Mouse (Mus musculus) heart, embryonic 14.5 days (tissue): ENCODE data around the gene Nus1. TPM values are rescaled to one million over a fixed set of nuclear protein-coding genes. Genes with fewer than 3 reads are reported as not detected.

Experiments
- ATAC-seq: fragments of 200-750 bp; cut with Nextera tagmentation; 2 replicates; pipeline ENCODE4 v1.8.0; 2017; ENCODE audit warnings: low read depth, moderate TSS enrichment; ENCODE audit not compliant: insufficient number of reproducible peaks, insufficient read depth, low FRiP score
- H3K27ac ChIP-seq, 2 experiments: fragments of 200-500 bp in 1 of 2; fragments of 300-500 bp in 1 of 2; sonication (generic) in 1 of 2; replicated peaks in 1 of 2; 2 replicates each; pipeline ENCODE4 v1.5.1; 2012 to 2014; ENCODE audit warnings: low read depth in 2 of 2, low read length in 2 of 2, control low read depth in 1 of 2, mild to moderate bottlenecking in 1 of 2, mixed read lengths in 1 of 2; ENCODE audit not compliant: control insufficient read depth in 1 of 2, insufficient read depth in 1 of 2
- H3K27me3 ChIP-seq: fragments of 300-500 bp; sonication (generic); 2 replicates; pipeline ENCODE4 v1.6.1; 2014; ENCODE audit warnings: mild to moderate bottlenecking, low read length, control low read depth; ENCODE audit not compliant: control insufficient read depth, insufficient read depth
- H3K36me3 ChIP-seq: fragments of 300-500 bp; sonication (generic); 2 replicates; pipeline ENCODE4 v1.6.1; 2014; ENCODE audit warnings: mild to moderate bottlenecking, control low read depth, low read length, mixed read lengths; ENCODE audit not compliant: control insufficient read depth, insufficient read depth
- H3K4me1 ChIP-seq, 2 experiments: fragments of 200-500 bp in 1 of 2; fragments of 300-500 bp in 1 of 2; sonication (generic) in 1 of 2; 2 replicates each; pipeline ENCODE4 v1.6.1; 2012 to 2014; ENCODE audit warnings: low read length in 2 of 2, control low read depth in 1 of 2, mixed read lengths in 1 of 2; ENCODE audit not compliant: control insufficient read depth in 2 of 2, insufficient read depth in 2 of 2
- H3K4me2 ChIP-seq: fragments of 300-500 bp; sonication (generic); 2 replicates; pipeline ENCODE4 v1.6.1; 2014; ENCODE audit warnings: mild to moderate bottlenecking, low read length
- H3K4me3 ChIP-seq, 2 experiments: fragments of 200-500 bp in 1 of 2; fragments of 300-500 bp in 1 of 2; sonication (generic) in 1 of 2; 2 replicates each; pipeline ENCODE4 v1.5.1; 2012 to 2014; ENCODE audit warnings: low read length in 2 of 2, mild to moderate bottlenecking in 2 of 2, control low read depth in 1 of 2, low read depth in 1 of 2, moderate library complexity in 1 of 2; ENCODE audit not compliant: control insufficient read depth in 1 of 2, insufficient read depth in 1 of 2
- H3K9ac ChIP-seq: fragments of 300-500 bp; sonication (generic); 2 replicates; pipeline ENCODE4 v1.6.1; 2014; ENCODE audit warnings: mild to moderate bottlenecking, low read length
- H3K9me3 ChIP-seq: fragments of 300-500 bp; sonication (generic); 2 replicates; pipeline ENCODE4 v1.6.1; 2016; ENCODE audit warnings: low read length, control low read depth; ENCODE audit not compliant: control insufficient read depth
- WGBS: fragments of 180-500 bp; shearing (Covaris S2); extraction: QIAGEN DNeasy Blood & Tissue Kit; methylation state at CpG from one replicate; pipeline ENCODE4 v1.1.7; 2014; 5-methylcytosine and 5-hydroxymethylcytosine counted together
- polyA plus RNA-seq: library from polyadenylated mRNA; unstranded; fragments of >200 nt; fragmentation: Nextera tagmentation; extraction: Ambion mirVana; gene quantifications from 2 replicates; pipeline ENCODE4 v1.2.1, GENCODE M21; 2014

Nus1 gene
- polyA plus RNA-seq, 1 experiment from 2014 or later, result 10.1 TPM

DNA sequence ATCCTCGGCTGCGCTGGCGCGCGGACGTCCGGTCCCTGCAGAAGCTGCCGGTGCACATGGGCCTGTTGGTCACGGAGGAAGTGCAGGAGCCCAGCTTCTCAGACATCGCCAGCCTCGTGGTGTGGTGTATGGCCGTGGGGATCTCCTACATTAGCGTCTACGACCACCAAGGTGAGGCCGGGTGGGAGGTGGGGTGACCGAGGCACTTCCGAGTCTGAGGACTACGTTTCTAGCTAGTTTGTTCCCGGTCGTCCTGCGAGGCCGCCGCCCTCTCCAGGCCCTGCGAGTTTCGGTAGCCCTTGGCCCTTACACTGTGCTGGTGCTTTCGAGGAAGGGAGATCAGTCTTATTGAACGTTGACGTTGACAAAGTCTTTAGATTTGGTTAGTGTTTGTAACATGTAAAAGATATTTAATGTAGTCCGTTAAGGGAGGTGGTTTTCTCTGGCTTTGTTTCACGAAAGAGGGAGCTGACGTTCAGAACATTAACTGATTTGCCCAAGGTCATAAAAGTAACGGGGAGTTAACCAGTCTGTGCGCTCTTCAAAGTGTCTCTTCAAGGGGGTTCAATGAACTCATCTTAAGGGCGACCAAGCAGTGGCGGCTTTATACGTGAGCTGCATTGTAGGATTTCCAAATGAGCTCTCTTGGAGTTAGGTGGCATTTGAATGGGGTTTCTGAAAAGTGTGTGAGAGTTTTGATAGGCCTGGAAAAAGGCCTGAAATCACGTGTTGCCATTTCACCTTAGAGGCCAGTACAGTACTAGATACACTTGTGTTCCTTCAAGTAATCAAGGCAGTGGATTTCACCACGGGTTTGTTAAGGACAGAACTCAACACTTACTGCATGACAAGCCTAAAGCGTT, 882 bp downstream of the Nus1 start:
- Histone ChIP-seq H3K4me1 (peaks cover 0 to 35% of the 10 kb centered on the region in 2 experiments; a peak in 2 of 4 replicates), H3K27me3 (no peaks in the 10 kb centered on the region), H3K9me3 (no peaks in the 10 kb centered on the region), H3K27ac (peak overlapping the region; percentile 93 to 94), H3K4me3 (peak overlapping the region; percentile 73 to 99), H3K36me3 (peaks cover 3% of the 10 kb centered on the region; the same call in 1 of the 2 replicates), H3K4me2 (peak overlapping the region; percentile 73), H3K9ac (peak overlapping the region; percentile 97)
- ATAC-seq, result no peak; the same call in 1 of the 2 replicates
- under 1% methylated on average over 39 of the region's 39 CpGs for WGBS

DNA sequence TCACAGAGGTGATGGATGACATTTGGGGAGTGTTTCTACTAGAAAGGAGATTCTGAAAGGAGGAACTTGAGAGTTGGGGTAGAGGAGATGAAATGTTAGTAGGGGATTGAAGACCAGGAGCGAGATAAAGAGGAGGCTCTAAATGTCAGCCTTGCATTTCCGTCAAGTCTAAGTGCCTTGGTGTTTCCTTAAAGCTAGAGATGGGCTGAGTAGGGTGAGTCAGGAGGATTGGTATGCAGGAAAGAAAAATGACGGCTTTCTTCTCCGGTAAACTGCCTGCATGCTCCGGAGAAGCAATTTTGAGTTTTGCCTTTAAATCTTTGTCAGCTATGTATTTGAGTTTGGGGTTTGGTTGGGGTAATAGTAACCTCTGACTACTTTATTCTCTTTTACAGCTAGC, 1.6 kb downstream of the Nus1 start:
- Histone ChIP-seq H3K27ac (peak overlapping the region in 1 of 2 experiments; percentile 94; a peak in 3 of 4 replicates), H3K36me3 (peaks cover 3% of the 10 kb centered on the region; the same call in 1 of the 2 replicates), H3K9me3 (no peaks in the 10 kb centered on the region), H3K4me2 (peak overlapping the region; percentile 73), H3K9ac (peak overlapping the region; percentile 97), H3K4me1 (peaks cover 0 to 35% of the 10 kb centered on the region in 2 experiments; a peak in 2 of 4 replicates), H3K4me3 (peak overlapping the region; percentile 73 to 99; a peak in 3 of 4 replicates), H3K27me3 (no peaks in the 10 kb centered on the region)
- 24% methylated on average over 5 of the region's 5 CpGs for WGBS
- ATAC-seq, result no peak

DNA sequence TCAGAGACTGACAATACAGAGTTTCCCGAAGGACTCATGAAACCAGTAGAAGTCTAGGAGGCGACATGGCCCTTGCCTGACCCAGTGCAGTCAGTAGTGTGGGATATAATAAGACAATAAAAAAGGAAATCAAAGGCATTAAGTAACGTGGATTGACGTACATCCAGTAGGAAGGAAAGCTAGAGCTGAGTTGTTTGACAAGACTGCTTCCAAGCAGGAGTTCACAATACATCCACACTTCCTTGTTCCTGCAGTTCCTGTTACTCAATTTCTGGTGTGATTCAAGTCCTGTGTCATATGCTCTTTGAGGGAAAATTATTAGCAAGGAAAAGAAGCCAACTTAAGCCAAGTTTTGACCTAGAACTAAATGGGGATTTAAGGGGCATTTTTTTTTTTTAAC, 2.1 kb downstream of the Nus1 start:
- Histone ChIP-seq H3K9ac (peak overlapping the region; percentile 97), H3K36me3 (peaks cover 3% of the 10 kb centered on the region; the same call in 1 of the 2 replicates), H3K4me3 (peak overlapping the region in 1 of 2 experiments; percentile 99; a peak in 2 of 4 replicates), H3K4me2 (peak overlapping the region; percentile 73), H3K9me3 (no peaks in the 10 kb centered on the region), H3K27me3 (no peaks in the 10 kb centered on the region), H3K27ac (peak overlapping the region in 1 of 2 experiments; percentile 94; a peak in 1 of 4 replicates), H3K4me1 (peaks cover 0 to 35% of the 10 kb centered on the region in 2 experiments; a peak in 2 of 4 replicates)
- no peak for ATAC-seq
- 68% methylated on average over 4 of the region's 4 CpGs for WGBS

DNA sequence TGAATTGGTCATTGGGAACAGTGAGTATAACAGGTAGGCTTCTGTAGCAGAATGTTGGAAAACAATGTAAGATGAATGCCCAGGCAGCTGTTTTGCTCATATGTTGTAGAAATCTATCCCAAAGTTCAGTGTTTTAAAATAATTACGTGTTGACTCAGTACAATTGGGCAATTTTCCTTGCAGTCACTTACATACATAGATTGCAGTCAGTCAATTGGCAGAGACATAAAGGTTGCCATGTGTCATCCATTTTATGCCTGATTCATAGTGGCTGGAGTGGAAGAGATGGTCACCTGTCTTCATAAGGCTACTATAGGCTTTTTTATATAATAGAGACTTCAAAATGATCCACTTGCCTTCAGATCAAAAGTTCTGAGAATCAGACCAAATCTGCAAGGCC, 3.2 kb downstream of the Nus1 start:
- Histone ChIP-seq H3K9me3 (no peaks in the 10 kb centered on the region), H3K4me1 (peaks cover 0 to 39% of the 10 kb centered on the region in 2 experiments; a peak in 3 of 4 replicates), H3K36me3 (peaks cover 3% of the 10 kb centered on the region; the same call in 1 of the 2 replicates), H3K9ac (no peak overlapping the region), H3K27me3 (no peaks in the 10 kb centered on the region), H3K4me2 (no peak overlapping the region), H3K4me3 (no peak overlapping the region), H3K27ac (no peak overlapping the region)
- WGBS, result 91% methylated on average over 1 of the region's 1 CpGs
- no peak for ATAC-seq

DNA sequence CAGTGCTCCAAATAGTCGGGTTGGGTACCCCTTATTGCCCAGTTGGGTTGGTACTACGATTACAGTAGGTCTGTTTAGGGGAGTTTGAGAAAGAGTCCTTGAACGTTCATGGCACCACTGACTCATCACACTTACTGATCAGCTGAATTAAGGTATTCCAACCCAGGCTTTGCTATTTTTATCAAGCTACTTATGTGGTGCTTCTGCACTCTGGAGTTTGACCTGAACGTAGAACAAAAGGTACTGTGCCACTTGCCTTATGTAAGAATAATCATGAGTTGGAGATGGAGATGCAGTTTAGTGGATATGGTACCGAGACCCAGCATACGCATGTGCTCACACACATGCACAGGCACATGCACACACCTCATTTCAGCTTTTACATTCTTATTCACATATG, 4.4 kb downstream of the Nus1 start:
- no peak for ATAC-seq
- Histone ChIP-seq H3K27me3 (no peaks in the 10 kb centered on the region), H3K36me3 (peaks cover 3% of the 10 kb centered on the region; the same call in 1 of the 2 replicates), H3K9me3 (no peaks in the 10 kb centered on the region), H3K4me2 (no peak overlapping the region), H3K27ac (no peak overlapping the region), H3K4me1 (peaks cover 2 to 43% of the 10 kb centered on the region in 2 experiments; a peak in 3 of 4 replicates), H3K4me3 (no peak overlapping the region), H3K9ac (no peak overlapping the region)
- 67% methylated on average over 6 of the region's 6 CpGs for WGBS

DNA sequence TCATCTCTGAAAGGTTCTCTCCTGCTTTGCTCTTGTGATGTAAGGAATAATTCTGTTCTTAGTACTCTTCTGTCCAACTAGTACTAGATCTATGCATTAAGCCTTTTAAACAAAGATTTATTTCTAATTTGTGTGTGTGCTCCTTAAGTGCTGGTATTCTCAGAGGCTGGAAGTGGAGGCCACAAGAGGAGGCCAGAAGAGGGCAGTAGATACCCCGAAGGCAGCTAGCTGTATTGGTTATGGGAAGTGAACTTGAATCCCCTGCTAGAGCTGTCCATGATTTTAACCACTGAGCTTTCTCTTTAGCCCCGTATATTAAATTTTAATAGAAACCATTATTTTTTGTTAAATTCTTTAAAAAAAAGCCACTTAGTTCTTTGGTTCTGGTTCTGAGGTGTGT, 5.8 kb downstream of the Nus1 start:
- no peak for ATAC-seq
- Histone ChIP-seq H3K4me1 (peaks cover 2 to 42% of the 10 kb centered on the region in 2 experiments; a peak in 3 of 4 replicates), H3K27me3 (no peaks in the 10 kb centered on the region)

DNA sequence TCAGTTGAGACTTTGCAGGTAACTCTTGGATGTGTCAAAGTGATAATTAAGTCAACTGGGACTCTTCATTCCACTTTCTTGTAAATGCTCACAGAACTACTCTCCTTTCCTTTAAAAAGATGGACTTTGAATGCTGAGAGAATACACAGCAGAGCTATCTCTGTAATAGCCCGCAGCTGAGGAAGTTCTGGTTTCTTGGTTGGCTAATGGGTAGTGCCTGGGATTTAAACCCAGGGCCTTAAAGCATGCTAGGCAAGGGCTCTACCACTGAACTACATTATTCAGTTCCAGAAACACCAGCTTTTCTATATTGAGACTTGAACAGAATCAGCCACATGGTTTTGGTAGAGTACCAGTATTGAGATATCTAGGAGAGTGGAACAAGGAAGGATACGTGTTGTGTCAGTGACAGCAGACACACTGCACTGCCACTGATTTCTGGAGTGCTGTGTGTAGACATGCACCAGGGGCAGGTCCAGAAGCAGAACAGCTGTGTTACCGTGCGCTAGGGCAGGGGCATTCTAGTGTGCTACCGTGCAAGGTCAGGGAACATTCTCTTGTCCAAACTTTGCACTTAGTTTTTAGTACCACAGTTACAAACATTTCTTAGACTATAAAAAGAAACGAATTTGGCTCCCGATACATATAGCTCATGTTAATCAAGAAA, 9.1 kb downstream of the Nus1 start:
- H3K4me3 ChIP-seq, result no peak overlapping the region
- WGBS, result 72% methylated on average over 7 of the region's 7 CpGs
- H3K27ac ChIP-seq, result no peak overlapping the region; a peak in 1 of 4 replicates
- peaks cover 2 to 23% of the 10 kb centered on the region in 2 experiments; a peak in 3 of 4 replicates for H3K4me1 ChIP-seq
- no peaks in the 10 kb centered on the region for H3K27me3 ChIP-seq
- no peak overlapping the region for H3K9ac ChIP-seq
- no peak for ATAC-seq
- H3K9me3 ChIP-seq, result no peaks in the 10 kb centered on the region
- H3K36me3 ChIP-seq, result peaks cover 26% of the 10 kb centered on the region
- no peak overlapping the region for H3K4me2 ChIP-seq

More for the DNA sequence above, 5.8 kb downstream of the Nus1 start:
- 82% methylated on average over 2 of the region's 2 CpGs for WGBS
- Histone ChIP-seq H3K9me3 (no peaks in the 10 kb centered on the region), H3K4me2 (no peak overlapping the region), H3K27ac (no peak overlapping the region), H3K36me3 (peaks cover 3% of the 10 kb centered on the region; the same call in 1 of the 2 replicates), H3K9ac (no peak overlapping the region), H3K4me3 (no peak overlapping the region)
